Mouse (Mus musculus) lung, embryonic 14.5 days (tissue): ENCODE data around the gene Gm36176. TPM values are rescaled to one million over a fixed set of nuclear protein-coding genes. Genes with fewer than 3 reads are reported as not detected.

ENCODE experiments used
- ATAC-seq: fragments of 200-750 bp; cut with Nextera tagmentation; 2 replicates; pipeline ENCODE4 v1.8.0; 2017; ENCODE audit warnings: mild to moderate bottlenecking, moderate TSS enrichment, moderate library complexity; ENCODE audit not compliant: insufficient read depth
- DNase-seq: peaks from one replicate; pipeline ENCODE4 v3.0.0-alpha.2; 2015
- H3K27ac ChIP-seq: fragments of 300-500 bp; sonication (generic); 2 replicates; pipeline ENCODE4 v1.5.1; 2014; ENCODE audit warnings: low read depth, mild to moderate bottlenecking, moderate library complexity
- H3K27me3 ChIP-seq: fragments of 300-500 bp; sonication (generic); 2 replicates; pipeline ENCODE4 v1.6.1; 2014; ENCODE audit warnings: low read length, control low read depth; ENCODE audit not compliant: insufficient read depth
- H3K36me3 ChIP-seq: fragments of 300-500 bp; sonication (generic); 2 replicates; pipeline ENCODE4 v1.6.1; 2014; ENCODE audit warnings: control low read depth; ENCODE audit not compliant: insufficient read depth
- H3K4me1 ChIP-seq: fragments of 300-500 bp; sonication (generic); 2 replicates; pipeline ENCODE4 v1.6.1; 2014; ENCODE audit warnings: antibody characterized with exemption, control low read depth; ENCODE audit not compliant: insufficient read depth
- H3K4me2 ChIP-seq: fragments of 300-500 bp; sonication (generic); 2 replicates; pipeline ENCODE4 v1.6.1; 2014; ENCODE audit warnings: mild to moderate bottlenecking
- H3K4me3 ChIP-seq: fragments of 300-500 bp; sonication (generic); 2 replicates; pipeline ENCODE4 v1.5.1; 2014; ENCODE audit warnings: low read depth, low read length
- H3K9ac ChIP-seq: fragments of 300-500 bp; sonication (generic); 2 replicates; pipeline ENCODE4 v1.6.1; 2014
- H3K9me3 ChIP-seq: fragments of 300-500 bp; sonication (generic); 2 replicates; pipeline ENCODE4 v1.6.1; 2016; ENCODE audit warnings: low read depth, low read length, control low read depth
- CTCF ChIP-seq: IDR thresholded peaks from 2 replicates; pipeline ENCODE4 v1.5.1; 2016; ENCODE audit warnings: antibody characterized with exemption, low read depth
- WGBS: fragments of 180-500 bp; shearing (Covaris S2); extraction: QIAGEN DNeasy Blood & Tissue Kit; methylation state at CpG from one replicate; pipeline ENCODE4 v1.1.7; 2014; 5-methylcytosine and 5-hydroxymethylcytosine counted together
- polyA plus RNA-seq: library from polyadenylated mRNA; unstranded; fragments of >200 nt; fragmentation: Nextera tagmentation; extraction: Ambion mirVana; gene quantifications from 2 replicates; pipeline ENCODE4 v1.2.1, GENCODE M21; 2014

The Gm36176 gene
- polyA plus RNA-seq, 1 experiment from 2014 or later, result not detected

GRCm38 (mm10) chr10:77815514-77815913 lies 31.1 kb upstream of the Gm36176 start:
- Histone ChIP-seq H3K36me3 (no peaks in the 10 kb centered on the region), H3K9ac (no peak overlapping the region), H3K4me3 (no peak overlapping the region), H3K27me3 (no peaks in the 10 kb centered on the region), H3K4me2 (no peak overlapping the region), H3K27ac (no peak overlapping the region), H3K4me1 (no peaks in the 10 kb centered on the region), H3K9me3 (no peaks in the 10 kb centered on the region)
- DNase-seq (peak; percentile 42), ATAC-seq (no peak)
- TF ChIP-seq CTCF, result peak; percentile 76
- WGBS, result 25% methylated on average over 5 of the region's 5 CpGs

- H3K9ac ChIP-seq, result no peak overlapping the region
- ATAC-seq (no peak), DNase-seq (no peak)
- 93% methylated on average over 4 of the region's 4 CpGs for WGBS
- no peak for TF ChIP-seq CTCF
- no peaks in the 10 kb centered on the region for H3K36me3 ChIP-seq
- H3K27me3 ChIP-seq, result no peaks in the 10 kb centered on the region
- H3K4me2 ChIP-seq, result no peak overlapping the region
- no peaks in the 10 kb centered on the region for H3K9me3 ChIP-seq
- no peak overlapping the region for H3K4me3 ChIP-seq
- H3K27ac ChIP-seq, result no peak overlapping the region
- H3K4me1 ChIP-seq, result no peaks in the 10 kb centered on the region
These were observed 28.1 kb upstream of the Gm36176 start for GRCm38 (mm10) chr10:77818523-77818922.

- H3K27ac ChIP-seq, result no peak overlapping the region
- H3K9me3 ChIP-seq, result no peaks in the 10 kb centered on the region
- no peak overlapping the region for H3K4me3 ChIP-seq
- H3K9ac ChIP-seq, result no peak overlapping the region
- 27% methylated on average over 4 of the region's 4 CpGs for WGBS
- TF ChIP-seq CTCF, result no peak
- no peaks in the 10 kb centered on the region for H3K36me3 ChIP-seq
- H3K27me3 ChIP-seq, result no peaks in the 10 kb centered on the region
- DNase-seq, result no peak
- ATAC-seq, result no peak
- H3K4me2 ChIP-seq, result no peak overlapping the region
- no peaks in the 10 kb centered on the region for H3K4me1 ChIP-seq
These were observed 27.4 kb upstream of the Gm36176 start for GRCm38 (mm10) chr10:77819203-77819602.

GRCm38 (mm10) chr10:77826951-77827350 lies 19.7 kb upstream of the Gm36176 start, which contains the start of gene Krtap10-4:
Gene Krtap10-4 (minus strand): TSS chr10:77827095.
- no peak for TF ChIP-seq CTCF
- H3K4me3 ChIP-seq, result no peak within 1 kb of the TSS
- no peaks in the 10 kb centered on the region for H3K9me3 ChIP-seq
- 46% methylated on average over 6 of the region's 6 CpGs for WGBS
- H3K4me2 ChIP-seq, result no peak within 1 kb of the TSS
- DNase-seq (peak; percentile 31), ATAC-seq (peak; percentile 54; the same call in 1 of the 2 replicates)
- no peak within 1 kb of the TSS for H3K9ac ChIP-seq
- H3K27me3 ChIP-seq, result no peaks in the 10 kb centered on the region
- no peaks in the 10 kb centered on the region for H3K4me1 ChIP-seq
- no peak within 1 kb of the TSS for H3K27ac ChIP-seq
- no peaks in the 10 kb centered on the region for H3K36me3 ChIP-seq

- no peak within 1 kb of the TSS for H3K27ac ChIP-seq
- no peaks in the 10 kb centered on the region for H3K27me3 ChIP-seq
- no peak within 1 kb of the TSS for H3K4me3 ChIP-seq
- ATAC-seq, result no peak
- H3K4me2 ChIP-seq, result no peak within 1 kb of the TSS
- TF ChIP-seq CTCF, result no peak
- H3K4me1 ChIP-seq, result no peaks in the 10 kb centered on the region
- no peaks in the 10 kb centered on the region for H3K9me3 ChIP-seq
- DNase-seq, result no peak
- no peaks in the 10 kb centered on the region for H3K36me3 ChIP-seq
- 51% methylated on average over 9 of the region's 9 CpGs for WGBS
- H3K9ac ChIP-seq, result no peak within 1 kb of the TSS
These were observed 11.0 kb upstream of the Gm36176 start, which contains the start of gene Krtap10-10 for GRCm38 (mm10) chr10:77835647-77836046. Gene Krtap10-10 (plus strand): TSS chr10:77835947.

GRCm38 (mm10) chr10:77839006-77839405 lies 7.6 kb upstream of the Gm36176 start:
- ATAC-seq (no peak), DNase-seq (no peak)
- TF ChIP-seq CTCF, result no peak
- H3K27ac ChIP-seq, result no peak overlapping the region
- 67% methylated on average over 6 of the region's 6 CpGs for WGBS
- H3K4me3 ChIP-seq, result no peak overlapping the region
- no peaks in the 10 kb centered on the region for H3K4me1 ChIP-seq
- H3K4me2 ChIP-seq, result no peak overlapping the region
- no peaks in the 10 kb centered on the region for H3K36me3 ChIP-seq
- H3K27me3 ChIP-seq, result no peaks in the 10 kb centered on the region
- no peaks in the 10 kb centered on the region for H3K9me3 ChIP-seq
- H3K9ac ChIP-seq, result no peak overlapping the region

GRCm38 (mm10) chr10:77846961-77847360 lies 358 bp downstream of the Gm36176 start:
- Histone ChIP-seq H3K27ac (no peak overlapping the region), H3K27me3 (no peaks in the 10 kb centered on the region), H3K9me3 (no peaks in the 10 kb centered on the region), H3K4me3 (no peak overlapping the region), H3K4me2 (no peak overlapping the region), H3K4me1 (no peaks in the 10 kb centered on the region), H3K9ac (no peak overlapping the region), H3K36me3 (no peaks in the 10 kb centered on the region)
- DNase-seq, result no peak
- WGBS, result 22% methylated on average over 2 of the region's 2 CpGs
- no peak for ATAC-seq
- no peak for TF ChIP-seq CTCF

GRCm38 (mm10) chr10:77847538-77847937 lies 935 bp downstream of the Gm36176 start:
- Histone ChIP-seq H3K36me3 (no peaks in the 10 kb centered on the region), H3K4me1 (no peaks in the 10 kb centered on the region), H3K4me2 (no peak overlapping the region), H3K4me3 (no peak overlapping the region), H3K9ac (no peak overlapping the region), H3K27me3 (no peaks in the 10 kb centered on the region), H3K9me3 (no peaks in the 10 kb centered on the region), H3K27ac (no peak overlapping the region)
- ATAC-seq, result no peak
- no peak for TF ChIP-seq CTCF
- no peak for DNase-seq
- 75% methylated on average over 2 of the region's 2 CpGs for WGBS
